Mouse (Mus musculus) mouse trophoblast stem cell (cell line): ENCODE data around the gene Vps25.

Experiments
- in situ Hi-C, 2 experiments: fragments of 300-500 bp; cut with MseI, MboI; formaldehyde crosslinking; loops; 2 replicates in 1 of 2; 3 replicates in 1 of 2; pipeline ENCODE4 v1.15.1; 2025

The Vps25 gene

DNA sequence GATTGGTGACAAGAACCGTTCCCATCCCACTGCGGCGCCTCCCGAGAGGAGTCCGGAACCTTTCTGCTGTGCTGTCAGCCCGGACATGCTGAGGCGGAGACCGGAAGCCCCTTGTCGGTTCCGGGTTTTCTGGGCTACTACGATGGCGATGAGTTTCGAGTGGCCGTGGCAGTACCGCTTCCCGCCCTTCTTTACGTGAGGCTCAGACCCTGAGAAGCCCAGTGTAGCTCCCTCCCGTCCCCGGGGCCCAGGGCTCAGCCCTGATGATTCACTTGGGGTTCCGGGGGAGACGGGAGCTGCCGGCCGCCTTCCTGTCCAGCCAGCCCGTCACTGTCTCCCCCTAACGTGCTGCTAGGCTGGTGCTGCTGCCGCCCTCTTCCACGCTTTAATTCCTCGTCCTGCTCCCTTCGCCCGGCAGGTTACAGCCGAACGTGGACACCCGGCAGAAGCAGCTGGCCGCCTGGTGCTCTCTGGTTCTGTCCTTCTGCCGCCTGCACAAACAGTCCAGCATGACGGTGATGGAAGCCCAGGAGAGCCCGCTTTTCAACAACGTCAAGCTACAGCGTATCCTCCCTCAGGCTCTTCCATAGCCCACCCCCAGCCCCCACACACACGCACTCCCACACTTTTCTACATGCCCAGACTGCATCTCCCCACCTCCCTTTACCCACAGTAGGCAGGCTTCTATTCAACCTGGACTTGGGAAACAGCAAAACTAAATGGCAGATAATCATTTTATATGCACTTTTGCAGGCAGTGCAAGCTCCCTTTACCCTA, at the start of gene Vps25:
Gene Vps25 (plus strand): TSS at position 95 of the 777 bp plus-strand sequence.
- in situ Hi-C loops: no loop called here

DNA sequence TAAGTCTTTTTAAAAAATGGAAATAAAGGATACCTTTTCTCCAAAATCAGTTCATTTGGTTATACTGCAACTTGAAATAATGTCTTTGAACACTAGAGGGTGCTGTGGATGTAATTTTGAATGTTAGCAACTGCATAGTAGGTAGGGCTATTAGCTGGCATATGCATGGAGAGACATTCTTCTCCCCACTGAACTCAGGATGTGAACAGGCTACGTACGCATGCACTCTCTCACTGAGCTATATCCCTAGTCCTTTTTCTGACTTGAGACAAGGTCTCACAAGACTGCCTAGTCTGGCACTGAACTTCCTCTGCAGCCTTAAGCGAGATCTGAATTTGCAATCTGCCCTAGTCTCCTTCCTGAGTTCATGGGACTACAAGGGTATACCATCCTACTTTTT, 41.5 kb upstream of the Vps25 start:
- in situ Hi-C loops: loop anchor here (5.0 to 10.0 kb wide), 2 partner anchors 35 to 93 kb away; partner anchors contain the start of genes Ramp2 (in 2 of the 2) and Becn1 (in 1 of the 2)

- in situ Hi-C loops: loop anchor here in 1 of 2 experiments (10.0 kb wide), 1 partner anchor 88 kb away; the partner anchor contains the start of gene Becn1
Observed at GRCm38 (mm10) chr11:101216936-101217335, 36.6 kb upstream of the Vps25 start.

DNA sequence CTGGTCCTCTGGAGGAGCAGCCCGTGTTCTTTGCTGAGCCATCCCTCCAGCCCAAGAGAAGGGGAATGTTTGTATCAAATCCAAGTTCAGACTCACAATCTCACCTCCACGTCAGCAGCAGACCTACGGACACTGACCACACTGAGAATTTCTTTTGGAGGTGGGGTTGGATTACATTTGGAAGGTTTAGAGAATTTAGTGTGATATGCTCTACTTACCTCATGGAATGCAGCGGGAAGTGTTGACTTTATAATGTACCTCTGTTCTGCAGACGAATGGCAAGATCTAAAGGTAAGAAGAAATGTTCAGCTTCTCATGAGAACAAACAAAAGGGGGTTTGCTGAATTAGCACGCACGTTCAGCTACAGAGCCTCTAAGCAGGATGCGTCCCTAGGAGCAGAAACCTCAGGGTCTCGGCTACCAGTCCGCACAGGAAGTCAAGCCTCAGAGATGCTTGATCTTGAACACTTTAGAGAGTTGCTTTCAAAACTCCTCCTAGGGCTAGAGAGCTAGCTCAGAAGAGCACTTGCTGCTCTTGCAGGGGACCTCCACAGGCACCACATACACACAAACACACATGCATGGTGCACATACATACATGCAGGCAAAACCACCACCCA, 35.0 kb upstream of the Vps25 start:
- in situ Hi-C loops: loop anchor here in 1 of 2 experiments (10.0 kb wide), 1 partner anchor 86 kb away; the partner anchor contains the start of gene Becn1

- in situ Hi-C loops: no loop called here
Observed at GRCm38 (mm10) chr11:101220853-101221252, 32.7 kb upstream of the Vps25 start.

GRCm38 (mm10) chr11:101221306-101221986, 32.1 kb upstream of the Vps25 start:
- in situ Hi-C loops: no loop called here

- in situ Hi-C loops: no loop called here
Observed at GRCm38 (mm10) chr11:101224337-101224736, 29.2 kb upstream of the Vps25 start.

DNA sequence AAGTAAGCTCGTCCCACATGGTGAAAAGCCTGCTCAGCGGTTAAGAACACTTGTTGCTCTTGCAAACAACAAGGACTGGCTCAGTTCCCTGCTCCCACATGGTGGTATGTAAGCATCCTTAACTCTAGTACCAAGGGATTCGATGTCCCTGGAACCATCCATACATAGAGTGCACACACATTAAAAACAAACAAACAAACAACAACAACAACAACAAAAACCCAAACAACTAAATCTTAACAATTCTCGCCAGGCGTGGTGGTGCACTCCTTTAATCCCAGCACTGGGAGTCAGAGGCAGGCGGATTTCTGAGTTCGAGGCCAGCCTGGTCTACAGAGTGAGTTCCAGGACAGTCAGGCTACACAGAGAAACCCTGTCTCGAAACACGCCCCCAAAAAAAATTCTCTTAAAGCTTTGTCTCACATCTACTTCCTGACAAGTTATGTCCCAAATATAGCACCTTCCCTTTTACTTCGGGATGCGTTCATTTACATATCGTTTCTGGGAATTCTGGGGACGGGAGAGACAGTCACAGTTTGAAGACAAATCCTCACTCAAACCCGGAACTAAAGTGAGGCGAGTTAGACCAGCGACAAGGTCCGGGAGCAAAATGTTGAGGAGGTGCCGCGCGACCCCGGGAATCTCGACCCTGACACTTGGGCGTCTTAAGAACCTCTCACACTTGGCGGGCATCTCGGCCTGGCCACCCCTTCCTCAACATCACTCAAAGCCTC, 28.0 kb upstream of the Vps25 start:
- in situ Hi-C loops: no loop called here

DNA sequence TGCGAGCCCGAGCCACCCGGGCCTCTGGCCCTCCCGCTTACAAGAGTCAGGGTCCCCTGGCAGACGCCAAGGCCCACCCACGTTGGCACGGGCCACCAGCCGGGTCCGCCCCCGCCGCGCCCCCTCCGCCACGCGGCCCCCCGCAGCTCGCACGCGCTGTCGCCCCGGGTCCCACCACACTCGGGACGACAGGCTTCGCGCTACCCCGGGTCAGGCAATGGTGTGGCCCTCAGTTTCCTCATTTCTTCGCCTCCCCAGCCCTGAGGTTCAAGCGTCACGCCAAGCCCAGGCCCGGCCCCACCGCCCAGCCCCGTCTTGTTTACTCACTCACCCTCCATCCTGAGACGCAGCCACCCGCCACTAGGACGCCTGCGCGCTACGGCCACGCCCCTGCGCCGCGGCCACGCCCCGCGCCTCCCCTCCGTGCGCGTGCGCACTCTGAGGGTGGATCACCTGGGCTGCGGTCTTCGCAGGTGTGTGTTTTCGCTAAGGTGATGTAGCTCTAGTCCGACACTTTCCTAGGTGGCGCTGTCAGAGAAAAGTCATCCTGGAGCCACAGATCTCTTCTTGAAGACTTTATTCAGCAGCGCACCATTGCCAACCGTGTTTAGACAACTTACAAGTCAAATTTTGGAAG, 27.3 kb upstream of the Vps25 start, which contains the start of gene Ezh1:
Gene Ezh1 (minus strand): TSS at position 399 of the 637 bp plus-strand sequence.
- in situ Hi-C loops: no loop called here

- in situ Hi-C loops: no loop called here
Observed at GRCm38 (mm10) chr11:101229361-101229900, 24.1 kb upstream of the Vps25 start.

DNA sequence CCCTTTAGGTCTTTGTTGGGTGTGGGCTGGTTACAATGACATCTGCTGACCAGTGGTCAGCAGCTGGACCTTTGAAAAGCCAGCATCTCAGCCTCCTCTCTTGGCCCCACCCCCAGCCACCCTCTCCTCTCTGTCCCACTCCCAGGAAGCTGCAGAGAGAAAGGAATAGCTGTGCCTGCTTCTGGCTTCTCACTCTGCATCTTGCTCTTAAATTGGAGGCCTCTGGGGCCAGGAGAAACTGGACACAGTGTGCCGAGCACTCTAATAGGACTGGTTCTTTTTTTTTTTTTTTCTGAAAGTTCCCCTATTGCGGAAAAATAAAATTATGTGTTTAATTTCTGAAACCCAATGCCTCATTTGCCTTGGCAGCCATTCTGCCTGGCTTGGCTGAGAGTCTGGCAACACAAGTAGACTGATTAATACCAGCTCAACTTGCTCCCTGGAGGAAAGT, 23.4 kb upstream of the Vps25 start:
- in situ Hi-C loops: no loop called here

DNA sequence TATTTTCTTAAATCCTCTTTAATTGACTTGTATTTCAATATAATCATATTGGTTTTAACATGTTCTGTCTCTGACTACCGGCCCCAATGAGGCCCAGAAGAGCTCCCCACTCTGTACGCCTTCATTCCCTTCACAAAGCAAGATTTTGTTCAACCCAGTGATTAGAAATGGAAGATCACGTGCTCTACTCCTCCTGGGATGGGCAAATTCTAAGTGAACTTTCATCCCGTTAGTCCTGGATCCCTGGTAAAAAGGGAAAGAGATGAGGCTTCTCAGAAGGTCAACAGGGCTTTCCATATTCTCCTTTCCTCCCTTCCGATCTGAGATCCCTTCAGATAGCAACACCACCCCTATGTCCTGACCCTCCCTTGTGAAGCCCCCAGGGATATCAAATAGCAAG, 23.0 kb upstream of the Vps25 start:
- in situ Hi-C loops: no loop called here

DNA sequence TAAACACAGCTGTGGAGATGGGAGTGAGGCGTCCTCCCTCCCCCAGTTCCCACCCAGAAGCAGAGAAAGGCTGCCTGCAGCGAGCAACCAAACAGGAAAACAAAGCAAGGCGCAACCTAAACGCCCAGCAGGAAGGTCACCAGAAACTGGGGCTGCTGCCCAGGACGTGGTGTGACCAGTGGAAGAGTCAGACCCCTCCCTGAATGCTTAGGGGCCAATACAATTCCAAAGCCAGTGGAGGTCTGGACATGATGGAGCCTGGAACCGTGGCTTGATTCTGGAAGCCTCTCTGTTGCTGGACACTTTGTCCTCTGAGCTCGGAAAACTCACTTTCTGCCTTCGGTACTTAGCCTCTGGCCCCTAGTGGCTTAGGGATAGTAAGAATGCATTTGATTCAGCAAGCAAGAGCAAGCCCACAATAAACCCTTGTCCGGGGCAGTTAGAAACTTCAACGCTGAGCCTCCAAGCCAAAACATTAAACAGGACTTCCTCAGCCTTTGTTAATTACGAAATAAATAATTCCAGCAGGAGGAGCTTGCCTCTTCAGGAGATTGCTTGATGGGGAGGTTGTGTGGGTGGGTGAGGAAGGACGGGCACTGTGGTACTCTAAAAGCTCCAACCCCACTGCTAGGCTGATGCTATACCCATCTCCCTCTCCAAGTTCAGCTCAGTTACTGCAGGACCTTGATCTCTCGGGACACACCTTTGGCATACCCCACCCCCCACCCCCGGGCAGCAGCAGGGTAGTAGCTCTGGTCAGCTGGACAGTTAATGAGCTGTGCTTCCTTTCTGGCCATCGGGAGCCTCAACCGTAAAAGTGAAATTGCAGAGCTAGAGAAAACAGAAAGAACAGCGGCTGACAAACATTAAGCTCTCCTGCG, 22.3 kb upstream of the Vps25 start:
- in situ Hi-C loops: no loop called here

DNA sequence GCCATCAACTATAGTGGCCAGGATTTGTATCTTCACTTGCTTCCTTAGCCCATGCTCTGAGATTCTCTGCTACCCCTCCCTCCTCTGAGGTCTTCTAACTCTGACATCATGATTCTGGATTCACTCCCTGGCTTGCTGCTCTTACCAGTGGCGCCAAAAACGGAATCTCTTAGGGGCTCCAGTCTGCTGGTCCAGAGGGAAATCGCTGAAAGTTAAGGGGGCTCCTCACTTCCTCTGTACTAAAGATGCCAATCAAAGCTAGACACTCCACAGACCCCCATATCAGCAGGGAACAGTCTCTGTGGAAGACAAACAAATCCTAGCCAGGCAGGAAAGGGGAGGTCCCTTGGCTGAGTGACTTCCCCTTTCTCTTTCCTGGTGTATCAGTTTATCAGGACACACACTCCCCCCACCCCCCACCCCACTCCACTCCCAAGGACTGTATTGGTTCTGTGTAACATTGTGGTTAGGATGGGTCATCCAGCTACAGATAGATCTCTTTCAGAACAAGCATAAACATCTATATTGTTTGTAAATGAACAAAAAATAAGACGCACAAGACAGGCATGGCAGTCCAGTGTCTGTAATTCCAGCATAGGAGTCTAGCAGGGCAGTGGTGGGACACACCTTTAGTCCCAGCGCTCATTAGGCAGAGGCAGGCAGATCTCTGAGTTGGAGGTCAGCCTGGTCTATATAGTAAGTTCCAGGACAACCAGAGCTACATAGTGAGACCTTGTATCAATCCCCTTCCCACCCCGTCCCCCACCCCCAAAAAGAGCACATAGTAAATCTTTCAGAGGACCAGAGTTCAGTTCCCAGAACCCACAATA, 21.3 kb upstream of the Vps25 start:
- in situ Hi-C loops: no loop called here

DNA sequence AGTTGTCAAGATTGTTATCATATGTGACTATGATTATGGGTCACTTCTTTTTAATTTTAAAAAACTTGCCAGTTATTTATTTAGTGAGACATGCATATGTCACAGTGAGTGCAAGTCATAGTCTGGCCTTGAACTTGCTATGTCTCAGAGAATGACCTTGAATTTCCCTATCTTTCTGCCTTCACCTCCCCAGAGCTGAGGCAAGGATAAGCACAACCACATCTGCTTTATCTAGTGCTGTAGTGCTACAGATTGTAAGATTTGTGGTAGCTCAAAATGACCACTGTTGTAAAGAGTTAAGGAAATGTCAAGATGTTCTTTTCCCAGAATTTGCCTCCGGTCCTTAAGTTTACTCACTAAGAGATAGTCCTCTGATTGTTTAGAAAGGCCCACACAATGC, 20.3 kb upstream of the Vps25 start:
- in situ Hi-C loops: no loop called here

DNA sequence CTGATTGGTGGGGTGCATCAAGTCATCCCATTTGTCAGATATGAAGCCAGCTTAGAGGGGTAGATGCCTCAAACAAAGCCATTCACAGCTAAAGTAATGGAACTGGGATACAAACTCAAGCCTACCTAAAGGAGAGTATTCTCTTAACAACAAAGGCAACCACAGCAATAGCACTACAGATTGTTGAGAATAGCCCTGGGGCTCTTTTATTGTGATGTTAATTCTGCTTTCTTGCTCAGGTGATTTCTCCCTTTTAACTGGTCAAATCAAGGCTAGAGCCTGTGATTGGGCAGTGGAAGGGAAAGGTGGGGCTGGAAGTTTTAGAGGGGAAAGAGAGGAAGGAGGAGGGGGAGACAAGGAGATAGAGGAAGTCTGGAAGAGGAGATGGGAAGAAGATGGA, 19.4 kb upstream of the Vps25 start:
- in situ Hi-C loops: no loop called here

- in situ Hi-C loops: no loop called here
Observed at GRCm38 (mm10) chr11:101235429-101235828, 18.1 kb upstream of the Vps25 start.

DNA sequence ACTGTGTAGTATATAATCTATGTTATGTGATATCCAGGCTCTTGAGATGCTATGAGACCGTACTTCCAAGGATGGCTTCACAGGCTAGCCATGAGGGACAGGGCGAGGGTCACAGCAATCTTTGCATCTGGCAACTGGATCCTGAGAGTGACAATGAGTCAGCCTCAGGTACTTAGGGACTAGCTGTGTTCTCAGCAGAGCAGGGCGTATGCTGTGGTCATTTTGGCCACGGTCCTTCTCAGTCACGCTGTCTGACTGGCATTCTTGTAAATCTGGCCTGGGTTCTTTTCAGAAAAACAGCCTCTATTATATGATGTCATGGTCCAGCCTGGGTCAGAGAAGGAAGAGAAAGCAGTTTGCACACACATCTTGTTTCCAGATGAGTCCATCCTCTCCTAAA, 16.7 kb upstream of the Vps25 start:
- in situ Hi-C loops: no loop called here
